Mouse (Mus musculus): Measurements from ENCODE around the gene Gm21258.
"Not testable (repeated sequence)": the region's sequence is repeated elsewhere in the genome, so short reads cannot be mapped to it uniquely, and the experiment has no call there.

Gm21258 gene

DNA sequence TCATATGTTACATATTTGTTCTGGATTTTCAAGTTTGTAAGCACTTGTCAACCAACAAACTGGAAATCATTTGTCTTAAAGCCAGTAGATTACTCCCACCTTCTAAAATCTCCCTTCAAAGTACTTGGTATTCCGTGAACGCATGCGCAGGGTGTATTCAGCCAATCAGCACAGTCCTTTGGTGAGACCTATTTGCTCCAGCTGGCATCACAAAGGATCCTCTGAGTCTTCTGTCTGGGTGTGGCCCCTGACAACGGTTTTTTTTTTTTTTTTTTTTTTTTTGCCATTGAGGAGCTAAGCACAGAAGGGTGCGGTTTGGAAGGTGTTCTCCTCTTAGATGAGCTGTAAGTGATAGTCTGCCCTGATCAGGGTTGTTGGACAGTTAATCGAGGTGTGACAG lies at the start of gene Gm21258:
Gene Gm21258, plus strand, starts transcription at position 301 of the 400 bp plus-strand sequence.
- not testable (repeated sequence) for DNase-seq
